Mouse (Mus musculus) embryo, embryonic 10.5 days (tissue): ENCODE measurements around the gene Iqch.

Experiments used
- DNase-seq: peaks from one replicate; pipeline ENCODE4 v3.0.0-alpha.2; 2015; ENCODE audit warnings: low spot score

Iqch gene

GRCm38 (mm10) chr9:63373315-63373714, 229.0 kb downstream of the Iqch start:
- no peak for DNase-seq

GRCm38 (mm10) chr9:63372541-63372940, 229.8 kb downstream of the Iqch start:
- no peak for DNase-seq
